Mouse (Mus musculus) ES-E14 (cell line): ENCODE results near the gene Bicdl2. TPM values are rescaled to one million over a fixed set of nuclear protein-coding genes. Genes with fewer than 3 reads are reported as not detected.

ENCODE experiments used
- DNase-seq: peaks from one replicate; pipeline ENCODE4 v3.0.0-alpha.2; 2013; ENCODE audit warnings: low read depth, low spot score
- H3K27ac ChIP-seq: 2 replicates; pipeline ENCODE4 v1.5.1; 2012; ENCODE audit warnings: low read depth, mild to moderate bottlenecking, low read length, moderate library complexity, mixed read lengths; ENCODE audit not compliant: poor library complexity, insufficient read depth, severe bottlenecking
- H3K36me3 ChIP-seq: 2 replicates; pipeline ENCODE4 v1.6.1; 2012; ENCODE audit warnings: mild to moderate bottlenecking, low read length, moderate library complexity, mixed read lengths; ENCODE audit not compliant: control insufficient read depth, poor library complexity, insufficient read depth, severe bottlenecking
- H3K4me1 ChIP-seq, 2 experiments: fragments of 150-350 bp in 1 of 2; sonication (generic) in 1 of 2; 2 replicates each; pipeline ENCODE4 v1.6.1; 2012; ENCODE audit warnings: low read length in 2 of 2, mild to moderate bottlenecking in 1 of 2, mixed read lengths in 1 of 2; ENCODE audit not compliant: control insufficient read depth in 2 of 2, insufficient read depth in 2 of 2, poor library complexity in 1 of 2
- H3K4me3 ChIP-seq, 2 experiments: fragments of 150-350 bp in 1 of 2; sonication (generic) in 1 of 2; 2 replicates each; pipeline ENCODE4 v1.5.1; 2012; ENCODE audit warnings: low read length in 2 of 2, low read depth in 1 of 2, mild to moderate bottlenecking in 1 of 2, mixed read lengths in 1 of 2; ENCODE audit not compliant: insufficient read depth in 1 of 2, poor library complexity in 1 of 2, severe bottlenecking in 1 of 2
- H3K9ac ChIP-seq: 2 replicates; pipeline ENCODE4 v1.6.1; 2012; ENCODE audit warnings: low read depth, mild to moderate bottlenecking, low read length, mixed read lengths; ENCODE audit not compliant: poor library complexity, insufficient read depth, severe bottlenecking
- H3K9me3 ChIP-seq: fragments of 150-350 bp; sonication (generic); 2 replicates; pipeline ENCODE4 v1.6.1; 2012; ENCODE audit warnings: low read depth, mild to moderate bottlenecking, low read length; ENCODE audit not compliant: control insufficient read depth, insufficient read depth
- CHD2 ChIP-seq: IDR thresholded peaks from 2 replicates; pipeline ENCODE4 v1.6.1; 2014; ENCODE audit warnings: mild to moderate bottlenecking, low read depth, low read length, inconsistent platforms
- HCFC1 ChIP-seq: IDR thresholded peaks from 2 replicates; pipeline ENCODE4 v1.6.1; 2012; ENCODE audit warnings: low read length, inconsistent platforms, borderline replicate concordance; ENCODE audit not compliant: insufficient read depth
- MAFK ChIP-seq: IDR thresholded peaks from 2 replicates; pipeline ENCODE4 v1.6.1; 2014; ENCODE audit warnings: mild to moderate bottlenecking, low read depth, low read length, inconsistent platforms; ENCODE audit not compliant: insufficient read depth
- ZC3H11A ChIP-seq: IDR thresholded peaks from 2 replicates; pipeline ENCODE4 v1.6.1; 2012; ENCODE audit warnings: low read depth, mild to moderate bottlenecking, inconsistent platforms, low read length, borderline replicate concordance
- ZNF384 ChIP-seq: IDR thresholded peaks from 2 replicates; pipeline ENCODE4 v1.6.1; 2012; ENCODE audit warnings: low read depth, low read length, inconsistent platforms
- in situ Hi-C, 2 experiments: fragments of 600-800 bp; cut with MboI; formaldehyde crosslinking; loops; one replicate each; pipeline ENCODE4 v1.15.1; 2025; ENCODE audit warnings: low sequenced_read_pairs in 2 of 2, inconsistent platforms in 1 of 2; ENCODE audit not compliant: unreplicated experiment in 2 of 2
- total RNA-seq: library from RNA; depleted of rRNA; stranded (reverse); fragments of 300-350 nt; gene quantifications from 2 replicates; pipeline ENCODE4 v1.2.3, GENCODE M21; 2012; rRNA removed

Bicdl2 gene
- total RNA-seq, 1 experiment = 1.1 TPM

DNA sequence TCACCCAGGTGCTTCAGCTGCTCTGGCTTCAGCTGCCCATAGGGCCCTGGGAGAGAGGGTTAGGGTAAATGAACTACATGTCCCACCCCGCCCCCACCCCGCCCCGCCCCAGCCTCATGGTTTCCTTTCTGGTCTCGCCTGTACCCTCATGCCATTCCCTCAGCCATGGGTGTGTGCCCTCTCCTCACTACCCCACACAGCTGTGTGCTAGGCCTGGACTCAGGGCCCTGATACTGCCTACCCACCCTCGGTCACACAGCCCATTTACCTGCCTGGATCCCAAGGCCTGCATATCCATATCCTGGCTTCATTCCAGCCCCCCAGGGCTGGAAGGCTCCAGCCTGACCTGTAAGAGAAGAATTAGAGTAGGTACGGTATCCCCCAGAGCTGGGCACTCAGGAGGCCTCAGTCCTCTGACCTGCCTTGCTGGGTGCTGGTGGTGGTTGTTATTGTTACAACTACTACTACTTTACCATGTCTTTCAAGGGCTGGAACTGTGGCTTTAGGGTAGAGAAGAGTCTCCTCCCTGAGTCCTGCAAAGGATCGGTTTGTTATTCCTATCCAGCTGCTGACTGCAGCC is 45.3 kb downstream of the Bicdl2 start:
- in situ Hi-C loops = no loop called here

GRCm38 (mm10) chr17:23706212-23706611 is 45.9 kb downstream of the Bicdl2 start:
- Histone ChIP-seq H3K9ac (no peak overlapping the region), H3K4me1 (peaks cover 0 to 12% of the 10 kb centered on the region in 2 experiments; a peak in 1 of 4 replicates), H3K9me3 (no peaks in the 10 kb centered on the region), H3K36me3 (no peaks in the 10 kb centered on the region), H3K27ac (no peak overlapping the region), H3K4me3 (no peak overlapping the region)
- DNase-seq = no peak
- in situ Hi-C loops = no loop called here
- TF ChIP-seq CHD2 (no peak), ZNF384 (no peak), HCFC1 (0 out of 2 replicates have a peak, but pooled peaks have one; percentile 52), MAFK (no peak), ZC3H11A (peak; percentile 65; the same call in 1 of the 2 replicates)

More for the DNA sequence above, 45.3 kb downstream of the Bicdl2 start:
- no peaks in the 10 kb centered on the region for H3K9me3 ChIP-seq
- peaks cover 0 to 12% of the 10 kb centered on the region in 2 experiments; a peak in 1 of 4 replicates for H3K4me1 ChIP-seq
- no peaks in the 10 kb centered on the region for H3K36me3 ChIP-seq
- H3K9ac ChIP-seq = 0 out of 2 replicates have a peak overlapping the region, but pooled peaks have one; percentile 2
- TF ChIP-seq ZC3H11A = no peak
- no peak for TF ChIP-seq HCFC1
- TF ChIP-seq ZNF384 = no peak
- no peak for TF ChIP-seq MAFK
- TF ChIP-seq CHD2 = no peak
- no peak overlapping the region for H3K27ac ChIP-seq
- DNase-seq = no peak
- H3K4me3 ChIP-seq = no peak overlapping the region

GRCm38 (mm10) chr17:23717003-23717402 is 56.7 kb downstream of the Bicdl2 start:
- DNase-seq = no peak
- Histone ChIP-seq H3K9me3 (no peaks in the 10 kb centered on the region), H3K4me1 (no peaks in the 10 kb centered on the region), H3K4me3 (no peak overlapping the region), H3K36me3 (no peaks in the 10 kb centered on the region), H3K27ac (no peak overlapping the region), H3K9ac (no peak overlapping the region)
- in situ Hi-C loops = no loop called here
- TF ChIP-seq HCFC1 = no peak
- no peak for TF ChIP-seq ZC3H11A
- no peak for TF ChIP-seq MAFK
- TF ChIP-seq ZNF384 = no peak
- no peak for TF ChIP-seq CHD2

Other genes with a start within 250 kb of the Bicdl2 start
- not detected in 2 replicates for gene Vmn2r117, start 180.8 kb upstream of the Bicdl2 start, total RNA-seq
- 8.4 and 8.8 TPM in 2 replicates for gene Zfp213, start 96.3 kb upstream of the Bicdl2 start, total RNA-seq
- gene Zfp13, start 61.0 kb upstream of the Bicdl2 start, total RNA-seq = 19.9 and 26.9 TPM in 2 replicates
- gene Zscan10, start 59.6 kb upstream of the Bicdl2 start, total RNA-seq = 62.5 and 93.1 TPM in 2 replicates
- gene Mmp25, start 15.2 kb upstream of the Bicdl2 start, total RNA-seq = 4.7 and 4.9 TPM in 2 replicates
- 26.4 and 36.4 TPM in 2 replicates for gene Hcfc1r1, start 13.1 kb downstream of the Bicdl2 start, total RNA-seq
- 53.7 and 64.9 TPM in 2 replicates for gene Thoc6, start 13.4 kb downstream of the Bicdl2 start, total RNA-seq
- 101 and 138 TPM in 2 replicates for gene Tnfrsf12a, start 17.0 kb downstream of the Bicdl2 start, total RNA-seq
- gene Cldn6, start 18.7 kb downstream of the Bicdl2 start, total RNA-seq = 72.7 and 199 TPM in 2 replicates
- 3.7 and 5.7 TPM in 2 replicates for gene Cldn9, start 23.5 kb downstream of the Bicdl2 start, total RNA-seq
- gene 1520401A03Rik, start 62.3 kb downstream of the Bicdl2 start, total RNA-seq = 0.04 and 1.0 TPM in 2 replicates
- gene Pkmyt1, start 65.8 kb downstream of the Bicdl2 start, total RNA-seq = 24.1 and 41.3 TPM in 2 replicates
- gene Paqr4, start 80.4 kb downstream of the Bicdl2 start, total RNA-seq = 2.8 and 4.0 TPM in 2 replicates
- 2.5 and 4.3 TPM in 2 replicates for gene Kremen2, start 85.3 kb downstream of the Bicdl2 start, total RNA-seq
- gene Flywch1, start 111.1 kb downstream of the Bicdl2 start, total RNA-seq = 31.6 and 35.1 TPM in 2 replicates
- 8.0 and 10.8 TPM in 2 replicates for gene Flywch2, start 125.6 kb downstream of the Bicdl2 start, total RNA-seq
- gene Srrm2, start 130.0 kb downstream of the Bicdl2 start, total RNA-seq = 192 and 230 TPM in 2 replicates
- gene Elob, start 168.6 kb downstream of the Bicdl2 start, total RNA-seq = 651 and 726 TPM in 2 replicates
- 0.45 and 0.95 TPM in 2 replicates for gene Prss33, start 175.6 kb downstream of the Bicdl2 start, total RNA-seq
- 0.26 and 0.31 TPM in 2 replicates for gene Prss32, start 183.3 kb downstream of the Bicdl2 start, total RNA-seq
- 6.8 and 11.0 TPM in 2 replicates for gene Prss41, start 183.7 kb downstream of the Bicdl2 start, total RNA-seq
- not detected in 2 replicates for gene Prss21, start 207.6 kb downstream of the Bicdl2 start, total RNA-seq
- not detected in 2 replicates for gene Dcpp1, start 220.4 kb downstream of the Bicdl2 start, total RNA-seq
- gene Dcpp2, start 220.4 kb downstream of the Bicdl2 start, total RNA-seq = not detected in 2 replicates